Mouse (Mus musculus): ENCODE measurements around the gene Myl7.

The Myl7 gene

GRCm38 (mm10) chr11:5861678-5862393 lies 36.7 kb downstream of the Myl7 start, which contains the start of gene Aebp1:
Aebp1 (plus strand) TSS chr11:5861947.
- peak; percentile 62 for DNase-seq

GRCm38 (mm10) chr11:5860639-5861038 lies 37.9 kb downstream of the Myl7 start:
- DNase-seq: no peak

- no peak for DNase-seq
Measured at GRCm38 (mm10) chr11:5859883-5860550, 38.6 kb downstream of the Myl7 start.

- DNase-seq: no peak
Measured at GRCm38 (mm10) chr11:5858723-5859122, 39.9 kb downstream of the Myl7 start.

GRCm38 (mm10) chr11:5856479-5857130 lies 42.0 kb downstream of the Myl7 start:
- DNase-seq: no peak

GRCm38 (mm10) chr11:5855902-5856301 lies 42.7 kb downstream of the Myl7 start:
- peak; percentile 19 for DNase-seq

- DNase-seq: no peak
Measured at GRCm38 (mm10) chr11:5855481-5855880, 43.1 kb downstream of the Myl7 start.

GRCm38 (mm10) chr11:5852314-5852713 lies 46.3 kb downstream of the Myl7 start:
- no peak for DNase-seq

GRCm38 (mm10) chr11:5851021-5851736 lies 47.4 kb downstream of the Myl7 start:
- no peak for DNase-seq

GRCm38 (mm10) chr11:5850452-5850851 lies 48.1 kb downstream of the Myl7 start:
- DNase-seq: no peak

GRCm38 (mm10) chr11:5849316-5849715 lies 49.3 kb downstream of the Myl7 start:
- DNase-seq: peak; percentile 23

- peak; percentile 22 for DNase-seq
Measured at GRCm38 (mm10) chr11:5848741-5849140, 49.8 kb downstream of the Myl7 start.

GRCm38 (mm10) chr11:5846639-5847345 lies 51.8 kb downstream of the Myl7 start:
- DNase-seq: no peak
